Mouse (Mus musculus) stomach, postnatal 0 days (tissue): ENCODE results near the gene Mrps7. TPM values are rescaled to one million over a fixed set of nuclear protein-coding genes. Genes with fewer than 3 reads are reported as not detected.

Experiments
- ATAC-seq: fragments of 200-750 bp; cut with Nextera tagmentation; 2 replicates; pipeline ENCODE4 v1.8.0; 2017; ENCODE audit not compliant: low FRiP score, low TSS enrichment
- DNase-seq: peaks from one replicate; pipeline ENCODE4 v3.0.0-alpha.2; 2016; ENCODE audit warnings: low spot score
- H3K27ac ChIP-seq: fragments of 300-500 bp; sonication (generic); replicated peaks from 2 replicates; pipeline ENCODE4 v1.5.1; 2014; ENCODE audit warnings: mild to moderate bottlenecking, control low read depth
- H3K27me3 ChIP-seq: fragments of 300-500 bp; sonication (generic); 2 replicates; pipeline ENCODE4 v1.6.1; 2014; ENCODE audit warnings: low read length; ENCODE audit not compliant: control insufficient read depth, insufficient read depth
- H3K36me3 ChIP-seq: fragments of 300-500 bp; sonication (generic); 2 replicates; pipeline ENCODE4 v1.6.1; 2014; ENCODE audit warnings: low read length, mixed read lengths; ENCODE audit not compliant: control insufficient read depth, insufficient read depth
- H3K4me1 ChIP-seq: fragments of 300-500 bp; sonication (generic); replicated peaks from 2 replicates; pipeline ENCODE4 v1.6.1; 2014; ENCODE audit warnings: antibody characterized with exemption; ENCODE audit not compliant: control insufficient read depth, insufficient read depth
- H3K4me2 ChIP-seq: fragments of 300-500 bp; sonication (generic); replicated peaks from 2 replicates; pipeline ENCODE4 v1.6.1; 2014; ENCODE audit warnings: low read depth, mild to moderate bottlenecking, control low read depth, moderate library complexity
- H3K4me3 ChIP-seq: fragments of 300-500 bp; sonication (generic); 2 replicates; pipeline ENCODE4 v1.5.1; 2014; ENCODE audit warnings: low read depth, low read length, control low read depth
- H3K9ac ChIP-seq: fragments of 300-500 bp; sonication (generic); 2 replicates; pipeline ENCODE4 v1.6.1; 2014; ENCODE audit warnings: mild to moderate bottlenecking, low read length, control low read depth, mixed read lengths
- H3K9me3 ChIP-seq: fragments of 300-500 bp; sonication (generic); 2 replicates; pipeline ENCODE4 v1.6.1; 2016; ENCODE audit warnings: low read length; ENCODE audit not compliant: control insufficient read depth
- CTCF ChIP-seq: IDR thresholded peaks from 2 replicates; pipeline ENCODE4 v1.5.1; 2016; ENCODE audit warnings: antibody characterized with exemption, low read depth, mild to moderate bottlenecking, moderate library complexity
- EP300 ChIP-seq: optimal IDR thresholded peaks from 2 replicates; pipeline ENCODE3; 2016; ENCODE audit warnings: antibody characterized with exemption
- WGBS: fragments of 180-500 bp; shearing (Covaris S2); extraction: QIAGEN DNeasy Blood & Tissue Kit; methylation state at CpG from one replicate; pipeline ENCODE4 v1.1.7; 2014; 5-methylcytosine and 5-hydroxymethylcytosine counted together
- polyA plus RNA-seq: library from polyadenylated mRNA; unstranded; fragments of >200 nt; fragmentation: Nextera tagmentation; extraction: Ambion mirVana; gene quantifications from 2 replicates; pipeline ENCODE4 v1.2.1, GENCODE M21; 2015

Mrps7 gene
- 52.6 and 58.4 TPM in 2 replicates for polyA plus RNA-seq

- TF ChIP-seq CTCF (no peak; the same call in 1 of the 2 replicates), EP300 (peak; percentile 95)
- DNase-seq (peak; percentile 94), ATAC-seq (peak; percentile 97)
- WGBS: under 1% methylated on average over 84 of the region's 93 CpGs
- Histone ChIP-seq H3K4me2 (peak within 1 kb of the TSS; percentile 90), H3K27me3 (no peaks in the 10 kb centered on the region), H3K4me1 (no peaks in the 10 kb centered on the region), H3K4me3 (peak within 1 kb of the TSS; percentile 96), H3K9ac (peak within 1 kb of the TSS; percentile 94), H3K9me3 (no peaks in the 10 kb centered on the region), H3K27ac (peak within 1 kb of the TSS; percentile 94), H3K36me3 (peaks cover 17% of the 10 kb centered on the region; the same call in 1 of the 2 replicates)
Observed at GRCm38 (mm10) chr11:115603476-115604303, at the start of gene Mrps7, which contains the start of gene Gga3. Gene Mrps7 (plus strand): TSS chr11:115603925. Gene Gga3 (minus strand): TSS chr11:115604051.

- Histone ChIP-seq H3K4me2 (no peak overlapping the region), H3K36me3 (no peaks in the 10 kb centered on the region), H3K27ac (no peak overlapping the region), H3K9ac (no peak overlapping the region), H3K9me3 (no peaks in the 10 kb centered on the region), H3K4me1 (no peaks in the 10 kb centered on the region), H3K27me3 (no peaks in the 10 kb centered on the region), H3K4me3 (no peak overlapping the region)
- TF ChIP-seq EP300 (no peak), CTCF (no peak)
- no peak for ATAC-seq
- 72% methylated on average over 17 of the region's 17 CpGs for WGBS
- no peak for DNase-seq
Observed at GRCm38 (mm10) chr11:115555717-115556116, 48.0 kb upstream of the Mrps7 start.

GRCm38 (mm10) chr11:115563406-115563805, 40.3 kb upstream of the Mrps7 start:
- DNase-seq (no peak), ATAC-seq (no peak)
- 46% methylated on average over 4 of the region's 4 CpGs for WGBS

GRCm38 (mm10) chr11:115564064-115564809, 39.5 kb upstream of the Mrps7 start, which contains the start of gene Nup85:
Gene Nup85 (plus strand): TSS chr11:115564434.
- Histone ChIP-seq H3K4me1 (no peaks in the 10 kb centered on the region), H3K27ac (peak within 1 kb of the TSS; percentile 82), H3K27me3 (no peaks in the 10 kb centered on the region), H3K36me3 (no peaks in the 10 kb centered on the region; the same call in 1 of the 2 replicates), H3K4me3 (peak within 1 kb of the TSS; percentile 76), H3K9me3 (no peaks in the 10 kb centered on the region), H3K9ac (peak within 1 kb of the TSS; percentile 77), H3K4me2 (peak within 1 kb of the TSS; percentile 67)
- DNase-seq (peak; percentile 95), ATAC-seq (peak; percentile 91)
- TF ChIP-seq EP300: peak; percentile 98
- peak; percentile 14; the same call in 1 of the 2 replicates for TF ChIP-seq CTCF
- under 1% methylated on average over 42 of the region's 42 CpGs for WGBS

More at GRCm38 (mm10) chr11:115563406-115563805, 40.3 kb upstream of the Mrps7 start:
- no peaks in the 10 kb centered on the region for H3K9me3 ChIP-seq
- TF ChIP-seq CTCF (peak; percentile 37; the same call in 1 of the 2 replicates), EP300 (no peak)
- H3K27ac ChIP-seq: no peak overlapping the region
- H3K36me3 ChIP-seq: no peaks in the 10 kb centered on the region; the same call in 1 of the 2 replicates
- H3K9ac ChIP-seq: peak overlapping the region; percentile 77; the same call in 1 of the 2 replicates
- peak overlapping the region; percentile 67 for H3K4me2 ChIP-seq
- no peaks in the 10 kb centered on the region for H3K4me1 ChIP-seq
- peak overlapping the region; percentile 76 for H3K4me3 ChIP-seq
- H3K27me3 ChIP-seq: no peaks in the 10 kb centered on the region

- 12% methylated on average over 7 of the region's 7 CpGs for WGBS
- peaks cover 6% of the 10 kb centered on the region; the same call in 1 of the 2 replicates for H3K36me3 ChIP-seq
- H3K4me1 ChIP-seq: no peaks in the 10 kb centered on the region
- no peaks in the 10 kb centered on the region for H3K9me3 ChIP-seq
- TF ChIP-seq EP300 (no peak), CTCF (no peak)
- DNase-seq (no peak), ATAC-seq (no peak)
- no peak overlapping the region for H3K27ac ChIP-seq
- peak overlapping the region; percentile 67 for H3K4me2 ChIP-seq
- H3K9ac ChIP-seq: peak overlapping the region; percentile 77
- H3K27me3 ChIP-seq: no peaks in the 10 kb centered on the region
- peak overlapping the region; percentile 76 for H3K4me3 ChIP-seq
Observed at GRCm38 (mm10) chr11:115564961-115565360, 38.8 kb upstream of the Mrps7 start.
